Mouse (Mus musculus) midbrain, postnatal 0 days (tissue): ENCODE measurements around the gene Tmprss11c. TPM values are rescaled to one million over a fixed set of nuclear protein-coding genes. Genes with fewer than 3 reads are reported as not detected.
"Not testable (repeated sequence)": the region's sequence is repeated elsewhere in the genome, so short reads cannot be mapped to it uniquely, and the experiment has no call there.

Experiments used
- ATAC-seq: fragments of 200-750 bp; cut with Nextera tagmentation; 2 replicates; pipeline ENCODE4 v1.8.0; 2017; ENCODE audit warnings: moderate number of reproducible peaks, mild to moderate bottlenecking, moderate TSS enrichment, moderate library complexity; ENCODE audit not compliant: low FRiP score
- DNase-seq: peaks from one replicate; pipeline ENCODE4 v3.0.0-alpha.2; 2015; ENCODE audit warnings: low spot score
- H3K27ac ChIP-seq: fragments of 300-500 bp; sonication (generic); 2 replicates; pipeline ENCODE4 v1.5.1; 2014; ENCODE audit warnings: low read depth, mild to moderate bottlenecking, low read length, mixed read lengths
- H3K27me3 ChIP-seq: fragments of 300-500 bp; sonication (generic); 2 replicates; pipeline ENCODE4 v1.6.1; 2014; ENCODE audit warnings: low read length, control low read depth, mixed read lengths; ENCODE audit not compliant: insufficient read depth
- H3K36me3 ChIP-seq: fragments of 300-500 bp; sonication (generic); 2 replicates; pipeline ENCODE4 v1.6.1; 2014; ENCODE audit warnings: low read length, control low read depth, mixed read lengths; ENCODE audit not compliant: insufficient read depth
- H3K4me1 ChIP-seq: fragments of 300-500 bp; sonication (generic); 2 replicates; pipeline ENCODE4 v1.6.1; 2014; ENCODE audit warnings: mild to moderate bottlenecking, control low read depth, antibody characterized with exemption, low read length, mixed read lengths; ENCODE audit not compliant: insufficient read depth
- H3K4me2 ChIP-seq: fragments of 300-500 bp; sonication (generic); 2 replicates; pipeline ENCODE4 v1.6.1; 2014; ENCODE audit warnings: low read depth, mild to moderate bottlenecking, low read length, mixed read lengths; ENCODE audit not compliant: poor library complexity, severe bottlenecking
- H3K4me3 ChIP-seq: fragments of 300-500 bp; sonication (generic); 2 replicates; pipeline ENCODE4 v1.5.1; 2014; ENCODE audit warnings: low read depth, mild to moderate bottlenecking, low read length, moderate library complexity
- H3K9ac ChIP-seq: fragments of 300-500 bp; sonication (generic); replicated peaks from 2 replicates; pipeline ENCODE4 v1.6.1; 2014; ENCODE audit warnings: mild to moderate bottlenecking, low read length, moderate library complexity, mixed read lengths; ENCODE audit not compliant: poor library complexity, severe bottlenecking
- H3K9me3 ChIP-seq: fragments of 300-500 bp; sonication (generic); 2 replicates; pipeline ENCODE4 v1.6.1; 2016; ENCODE audit warnings: low read length, control low read depth
- CTCF ChIP-seq: IDR thresholded peaks from 2 replicates; pipeline ENCODE4 v1.5.1; 2016; ENCODE audit warnings: antibody characterized with exemption, mild to moderate bottlenecking
- WGBS: fragments of 180-500 bp; shearing (Covaris S2); extraction: QIAGEN DNeasy Blood & Tissue Kit; methylation state at CpG from one replicate; pipeline ENCODE4 v1.1.7; 2014; 5-methylcytosine and 5-hydroxymethylcytosine counted together
- polyA plus RNA-seq: library from polyadenylated mRNA; unstranded; fragments of >200 nt; fragmentation: Nextera tagmentation; extraction: Ambion mirVana; gene quantifications from 2 replicates; pipeline ENCODE4 v1.2.1, GENCODE M21; 2015
- total RNA-seq: library from RNA; depleted of rRNA; stranded (reverse); fragments of >200 nt; gene quantifications from 2 replicates; pipeline ENCODE4 v1.2.3, GENCODE M21; 2014; rRNA removed

The Tmprss11c gene
- total RNA-seq = not detected in 2 replicates
- polyA plus RNA-seq = not detected in 2 replicates

DNA sequence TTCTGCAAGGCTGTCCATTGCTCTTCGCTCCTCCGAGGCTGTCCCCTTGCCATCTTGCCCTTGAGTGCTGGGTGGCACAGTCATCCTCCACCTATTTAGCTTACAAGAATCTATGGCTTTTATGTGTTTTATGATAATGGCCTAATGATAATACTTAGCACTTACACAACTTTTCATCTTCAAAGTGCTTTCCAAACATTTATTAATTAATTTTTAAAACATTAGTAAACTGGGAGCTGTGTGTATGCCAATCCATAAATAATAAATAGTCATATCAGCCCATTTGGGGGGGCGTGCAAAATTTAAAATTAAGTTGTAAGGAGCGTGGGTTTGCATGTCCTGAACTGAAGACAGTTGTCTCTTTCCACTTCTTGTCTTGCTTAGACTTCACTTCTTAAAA, at the start of gene Tmprss11c:
Tmprss11c (minus strand) TSS at position 101 of the 400 bp plus-strand sequence.
- H3K4me2 ChIP-seq = no peak within 1 kb of the TSS
- no peaks in the 10 kb centered on the region for H3K36me3 ChIP-seq
- no peak within 1 kb of the TSS for H3K4me3 ChIP-seq
- no peaks in the 10 kb centered on the region for H3K27me3 ChIP-seq
- ATAC-seq (no peak), DNase-seq (no peak)
- 78% methylated on average over 4 of the region's 4 CpGs for WGBS
- TF ChIP-seq CTCF = no peak
- no peak within 1 kb of the TSS for H3K27ac ChIP-seq
- H3K4me1 ChIP-seq = no peaks in the 10 kb centered on the region
- H3K9me3 ChIP-seq = no peaks in the 10 kb centered on the region
- H3K9ac ChIP-seq = no peak within 1 kb of the TSS

DNA sequence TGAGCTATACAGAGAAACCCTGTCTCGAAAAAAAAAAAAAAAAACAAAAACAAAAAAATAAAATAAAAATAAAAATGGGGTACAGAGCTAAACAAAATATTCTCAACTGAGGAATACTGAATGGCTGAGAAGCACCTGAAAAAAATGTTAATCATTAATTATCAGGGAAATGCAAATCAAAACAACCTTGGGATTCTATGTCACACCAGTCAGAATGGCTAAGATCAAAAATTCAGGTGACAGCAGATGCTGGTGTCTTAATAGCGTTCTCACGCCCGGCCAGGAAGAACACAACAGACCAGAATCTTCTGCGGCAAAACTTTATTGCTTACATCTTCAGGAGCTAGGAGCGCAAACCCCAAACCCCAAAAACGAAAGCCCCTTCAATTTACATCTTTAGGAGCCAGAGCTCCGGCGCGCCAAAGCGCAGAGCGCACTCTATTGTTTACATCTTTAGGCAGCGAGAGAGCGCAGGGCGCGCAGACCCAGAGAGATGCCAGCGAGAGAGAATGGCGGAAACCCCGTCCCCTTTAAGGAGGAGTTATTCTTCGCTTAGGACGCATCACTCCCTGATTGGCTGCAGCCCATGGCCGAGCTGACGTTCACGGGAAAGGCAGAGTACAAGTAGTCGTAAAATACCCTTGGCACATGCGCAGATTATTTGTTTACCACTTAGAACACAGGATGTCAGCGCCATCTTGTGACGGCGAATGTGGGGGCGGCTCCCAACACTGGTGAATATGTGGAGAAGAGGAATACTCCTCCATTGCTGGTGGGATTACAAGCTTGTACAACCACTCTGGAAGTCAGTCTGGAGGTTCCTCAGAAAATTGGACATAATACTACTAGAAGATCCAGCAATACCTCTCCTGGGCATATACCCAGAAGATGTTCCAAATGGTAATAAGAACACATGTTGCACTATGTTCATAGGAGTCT, 29.2 kb upstream of the Tmprss11c start:
- not testable (repeated sequence) for H3K4me1 ChIP-seq, H3K4me2 ChIP-seq, DNase-seq, H3K27ac ChIP-seq, H3K9me3 ChIP-seq, H3K36me3 ChIP-seq, H3K27me3 ChIP-seq, H3K9ac ChIP-seq
- WGBS = 46% methylated on average over 25 of the region's 30 CpGs
- TF ChIP-seq CTCF = peak; percentile 27
- peak; percentile 81 for ATAC-seq
- H3K4me3 ChIP-seq = peak overlapping the region; percentile 32

DNA sequence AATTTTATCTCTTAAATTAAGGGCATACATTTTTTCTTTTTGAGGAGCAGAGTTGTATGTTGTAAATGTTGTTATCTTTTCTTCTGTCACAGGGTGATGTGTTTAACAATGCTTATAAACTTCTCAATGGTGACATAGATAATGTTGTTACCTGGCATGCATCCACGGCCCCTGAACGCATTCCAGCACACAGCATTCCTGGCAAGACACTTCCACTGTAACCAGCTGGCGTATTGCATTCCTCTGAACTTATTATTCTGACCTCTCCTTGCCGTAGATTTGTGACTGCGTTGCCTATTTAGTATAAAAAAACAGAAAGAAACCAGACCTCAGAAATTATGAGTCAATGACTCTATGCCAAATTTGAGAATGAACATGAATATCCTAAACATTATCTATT, 17.0 kb upstream of the Tmprss11c start:
- 82% methylated on average over 5 of the region's 5 CpGs for WGBS
- Histone ChIP-seq H3K9ac (no peak overlapping the region), H3K36me3 (no peaks in the 10 kb centered on the region), H3K27ac (no peak overlapping the region), H3K4me1 (no peaks in the 10 kb centered on the region), H3K4me3 (no peak overlapping the region), H3K9me3 (no peaks in the 10 kb centered on the region), H3K27me3 (no peaks in the 10 kb centered on the region), H3K4me2 (no peak overlapping the region)
- ATAC-seq (no peak), DNase-seq (peak; percentile 17)
- no peak for TF ChIP-seq CTCF

DNA sequence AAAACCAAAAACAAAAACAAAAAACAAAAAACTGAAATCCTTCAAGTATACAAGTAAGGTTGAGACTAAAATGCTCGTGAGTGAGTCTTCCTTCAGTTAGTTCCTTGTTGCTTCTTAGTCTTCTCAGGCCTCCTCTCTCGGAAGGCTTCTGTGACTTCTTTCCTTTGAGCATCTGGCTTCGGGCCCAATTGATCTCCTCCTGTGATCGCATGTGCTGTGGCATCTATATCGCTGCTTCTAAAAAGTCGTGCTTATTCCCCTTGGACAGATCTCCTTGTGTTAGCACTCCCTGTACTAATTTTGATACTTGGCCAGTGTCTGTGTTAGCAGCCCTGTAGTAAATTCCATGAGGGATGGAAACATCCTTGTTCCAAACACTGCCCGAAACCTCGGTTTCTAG, 14.8 kb upstream of the Tmprss11c start:
- 84% methylated on average over 8 of the region's 8 CpGs for WGBS
- no peaks in the 10 kb centered on the region for H3K9me3 ChIP-seq
- H3K4me2 ChIP-seq = no peak overlapping the region
- TF ChIP-seq CTCF = no peak
- peak; percentile 3 for DNase-seq
- no peak for ATAC-seq
- H3K27me3 ChIP-seq = no peaks in the 10 kb centered on the region
- H3K4me1 ChIP-seq = no peaks in the 10 kb centered on the region
- H3K4me3 ChIP-seq = no peak overlapping the region
- no peak overlapping the region for H3K27ac ChIP-seq
- no peaks in the 10 kb centered on the region for H3K36me3 ChIP-seq
- H3K9ac ChIP-seq = no peak overlapping the region

DNA sequence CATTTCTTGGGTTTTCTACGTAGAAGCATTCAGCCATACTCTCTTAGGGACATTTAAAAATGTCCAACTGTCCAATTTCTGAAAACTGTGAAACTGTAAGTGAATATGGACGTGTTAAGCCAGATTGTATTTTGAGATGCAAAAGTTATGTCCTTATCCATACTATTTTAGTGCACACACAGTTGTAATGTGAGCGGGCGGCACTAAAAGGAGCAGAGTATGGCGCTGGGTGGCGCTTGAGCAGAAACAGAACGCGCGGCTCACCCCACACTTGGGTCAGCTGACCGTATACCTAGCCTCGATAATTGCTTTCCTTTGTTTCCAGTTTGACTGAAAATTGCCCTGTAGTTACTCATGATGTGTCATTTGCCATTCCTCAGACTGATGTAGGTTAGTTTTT, 42.5 kb downstream of the Tmprss11c start:
- no peak for TF ChIP-seq CTCF
- no peak overlapping the region for H3K4me2 ChIP-seq
- H3K4me3 ChIP-seq = no peak overlapping the region
- H3K4me1 ChIP-seq = no peaks in the 10 kb centered on the region
- WGBS = 91% methylated on average over 11 of the region's 11 CpGs
- H3K9ac ChIP-seq = no peak overlapping the region
- ATAC-seq (no peak), DNase-seq (no peak)
- H3K27me3 ChIP-seq = no peaks in the 10 kb centered on the region
- no peak overlapping the region for H3K27ac ChIP-seq
- H3K36me3 ChIP-seq = no peaks in the 10 kb centered on the region
- no peaks in the 10 kb centered on the region for H3K9me3 ChIP-seq

DNA sequence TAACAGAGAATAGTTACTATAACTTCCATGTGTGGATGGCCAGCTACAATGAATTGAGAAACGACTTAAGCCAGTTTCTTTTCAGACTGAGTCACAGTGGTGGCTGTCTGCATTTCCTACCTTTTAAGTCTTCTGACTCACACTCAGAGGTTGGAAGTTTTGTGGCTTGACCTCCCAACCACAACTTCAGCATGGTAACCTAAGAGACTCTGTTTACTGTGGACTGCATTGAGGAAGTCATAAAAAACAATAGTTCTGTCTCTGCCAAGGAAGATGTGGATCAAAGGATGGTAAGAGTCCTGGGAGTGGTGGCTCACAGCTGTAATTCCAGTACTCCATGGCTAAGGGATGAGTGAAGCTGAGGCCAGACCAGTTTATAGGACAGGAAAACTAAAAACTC, 44.2 kb downstream of the Tmprss11c start:
- 51% methylated on average over 1 of the region's 1 CpGs for WGBS
- no peak overlapping the region for H3K9ac ChIP-seq
- TF ChIP-seq CTCF = no peak
- H3K27me3 ChIP-seq = no peaks in the 10 kb centered on the region
- H3K4me2 ChIP-seq = no peak overlapping the region
- H3K4me3 ChIP-seq = no peak overlapping the region
- no peak overlapping the region for H3K27ac ChIP-seq
- H3K9me3 ChIP-seq = no peaks in the 10 kb centered on the region
- H3K36me3 ChIP-seq = no peaks in the 10 kb centered on the region
- no peak for ATAC-seq
- DNase-seq = no peak
- no peaks in the 10 kb centered on the region for H3K4me1 ChIP-seq
